Mouse (Mus musculus) ES-E14 (cell line): Measurements from ENCODE around the gene Tbc1d10a. TPM values are rescaled to one million over a fixed set of nuclear protein-coding genes. Genes with fewer than 3 reads are reported as not detected.

Experiments
- DNase-seq: peaks from one replicate; pipeline ENCODE4 v3.0.0-alpha.2; 2013; ENCODE audit warnings: low read depth, low spot score
- H3K27ac ChIP-seq: 2 replicates; pipeline ENCODE4 v1.5.1; 2012; ENCODE audit warnings: low read depth, mild to moderate bottlenecking, low read length, moderate library complexity, mixed read lengths; ENCODE audit not compliant: poor library complexity, insufficient read depth, severe bottlenecking
- H3K36me3 ChIP-seq: 2 replicates; pipeline ENCODE4 v1.6.1; 2012; ENCODE audit warnings: mild to moderate bottlenecking, low read length, moderate library complexity, mixed read lengths; ENCODE audit not compliant: control insufficient read depth, poor library complexity, insufficient read depth, severe bottlenecking
- H3K4me1 ChIP-seq, 2 experiments: fragments of 150-350 bp in 1 of 2; sonication (generic) in 1 of 2; 2 replicates each; pipeline ENCODE4 v1.6.1; 2012; ENCODE audit warnings: low read length in 2 of 2, mild to moderate bottlenecking in 1 of 2, mixed read lengths in 1 of 2; ENCODE audit not compliant: control insufficient read depth in 2 of 2, insufficient read depth in 2 of 2, poor library complexity in 1 of 2
- H3K4me3 ChIP-seq, 2 experiments: fragments of 150-350 bp in 1 of 2; sonication (generic) in 1 of 2; 2 replicates each; pipeline ENCODE4 v1.5.1; 2012; ENCODE audit warnings: low read length in 2 of 2, low read depth in 1 of 2, mild to moderate bottlenecking in 1 of 2, mixed read lengths in 1 of 2; ENCODE audit not compliant: insufficient read depth in 1 of 2, poor library complexity in 1 of 2, severe bottlenecking in 1 of 2
- H3K9ac ChIP-seq: 2 replicates; pipeline ENCODE4 v1.6.1; 2012; ENCODE audit warnings: low read depth, mild to moderate bottlenecking, low read length, mixed read lengths; ENCODE audit not compliant: poor library complexity, insufficient read depth, severe bottlenecking
- H3K9me3 ChIP-seq: fragments of 150-350 bp; sonication (generic); 2 replicates; pipeline ENCODE4 v1.6.1; 2012; ENCODE audit warnings: low read depth, mild to moderate bottlenecking, low read length; ENCODE audit not compliant: control insufficient read depth, insufficient read depth
- CHD2 ChIP-seq: IDR thresholded peaks from 2 replicates; pipeline ENCODE4 v1.6.1; 2014; ENCODE audit warnings: mild to moderate bottlenecking, low read depth, low read length, inconsistent platforms
- HCFC1 ChIP-seq: IDR thresholded peaks from 2 replicates; pipeline ENCODE4 v1.6.1; 2012; ENCODE audit warnings: low read length, inconsistent platforms, borderline replicate concordance; ENCODE audit not compliant: insufficient read depth
- MAFK ChIP-seq: IDR thresholded peaks from 2 replicates; pipeline ENCODE4 v1.6.1; 2014; ENCODE audit warnings: mild to moderate bottlenecking, low read depth, low read length, inconsistent platforms; ENCODE audit not compliant: insufficient read depth
- ZC3H11A ChIP-seq: IDR thresholded peaks from 2 replicates; pipeline ENCODE4 v1.6.1; 2012; ENCODE audit warnings: low read depth, mild to moderate bottlenecking, inconsistent platforms, low read length, borderline replicate concordance
- ZNF384 ChIP-seq: IDR thresholded peaks from 2 replicates; pipeline ENCODE4 v1.6.1; 2012; ENCODE audit warnings: low read depth, low read length, inconsistent platforms
- in situ Hi-C, 2 experiments: fragments of 600-800 bp; cut with MboI; formaldehyde crosslinking; loops; one replicate each; pipeline ENCODE4 v1.15.1; 2025; ENCODE audit warnings: low sequenced_read_pairs in 2 of 2, inconsistent platforms in 1 of 2; ENCODE audit not compliant: unreplicated experiment in 2 of 2
- total RNA-seq: library from RNA; depleted of rRNA; stranded (reverse); fragments of 300-350 nt; gene quantifications from 2 replicates; pipeline ENCODE4 v1.2.3, GENCODE M21; 2012

Gene Tbc1d10a
- total RNA-seq, 1 experiment = 40.9 TPM

- Histone ChIP-seq H3K4me3 (no peak overlapping the region; a peak in 1 of 4 replicates), H3K9me3 (no peaks in the 10 kb centered on the region), H3K27ac (no peak overlapping the region), H3K9ac (no peak overlapping the region), H3K4me1 (peaks cover 0 to 31% of the 10 kb centered on the region in 2 experiments; a peak in 2 of 4 replicates), H3K36me3 (no peaks in the 10 kb centered on the region)
- peak; percentile 68 for DNase-seq
- in situ Hi-C loops = loop anchor here in 1 of 2 experiments (5.0 to 10.0 kb wide), 2 partner anchors 36 to 166 kb away; no protein-coding TSS in a partner anchor
- no peak for TF ChIP-seq ZNF384
- peak; percentile 81 for TF ChIP-seq ZC3H11A
These were observed 72.1 kb downstream of the Tbc1d10a start for GRCm38 (mm10) chr11:4258657-4259082.

GRCm38 (mm10) chr11:4260463-4261187 lies 74.0 kb downstream of the Tbc1d10a start:
- Histone ChIP-seq H3K36me3 (no peaks in the 10 kb centered on the region), H3K9me3 (no peaks in the 10 kb centered on the region), H3K4me1 (peaks cover 2 to 44% of the 10 kb centered on the region in 2 experiments; a peak in 3 of 4 replicates), H3K9ac (no peak overlapping the region), H3K4me3 (no peak overlapping the region), H3K27ac (no peak overlapping the region)
- in situ Hi-C loops = no loop called here
- TF ChIP-seq ZC3H11A = no peak
- no peak for TF ChIP-seq ZNF384
- TF ChIP-seq MAFK = no peak
- no peak for DNase-seq

GRCm38 (mm10) chr11:4261188-4261494 lies 74.6 kb downstream of the Tbc1d10a start:
- Histone ChIP-seq H3K4me1 (peaks cover 2 to 44% of the 10 kb centered on the region in 2 experiments; a peak in 3 of 4 replicates), H3K27ac (no peak overlapping the region), H3K9me3 (no peaks in the 10 kb centered on the region), H3K4me3 (no peak overlapping the region), H3K9ac (no peak overlapping the region), H3K36me3 (no peaks in the 10 kb centered on the region)
- no peak for DNase-seq
- in situ Hi-C loops = no loop called here
- TF ChIP-seq ZC3H11A = no peak
- TF ChIP-seq MAFK = no peak
- no peak for TF ChIP-seq HCFC1
- no peak for TF ChIP-seq CHD2
- no peak for TF ChIP-seq ZNF384

GRCm38 (mm10) chr11:4261969-4262368 lies 75.4 kb downstream of the Tbc1d10a start:
- Histone ChIP-seq H3K36me3 (no peaks in the 10 kb centered on the region), H3K9me3 (no peaks in the 10 kb centered on the region), H3K27ac (no peak overlapping the region), H3K4me1 (peaks cover 2 to 39% of the 10 kb centered on the region in 2 experiments; a peak in 3 of 4 replicates), H3K9ac (no peak overlapping the region), H3K4me3 (no peak overlapping the region)
- no peak for DNase-seq
- in situ Hi-C loops = no loop called here
- TF ChIP-seq MAFK = no peak
- no peak for TF ChIP-seq CHD2
- TF ChIP-seq ZC3H11A = no peak
- TF ChIP-seq HCFC1 = no peak
- no peak for TF ChIP-seq ZNF384
